Comparison of ENCODE assay signal across 9 mouse cellular contexts in the genomic region with DNA sequence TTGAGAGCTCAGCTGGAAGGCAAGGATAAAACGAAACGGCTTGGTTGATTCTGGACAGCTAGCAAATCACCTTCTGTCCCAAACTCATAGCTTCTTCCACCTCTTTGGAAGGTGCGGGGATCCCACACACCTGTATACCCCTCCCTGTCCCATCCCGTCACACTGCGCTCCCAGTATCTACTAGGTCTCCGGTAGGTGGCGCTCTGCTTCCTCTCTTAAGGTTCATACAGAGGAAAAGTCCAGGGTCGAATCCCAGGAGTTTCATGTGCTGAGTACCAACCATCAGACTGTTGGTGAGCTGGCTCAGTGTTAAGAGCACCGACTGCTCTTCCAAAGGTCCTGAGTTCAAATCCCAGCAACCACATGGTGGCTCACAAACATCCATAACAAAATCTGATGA. TPM values are rescaled to one million over a fixed set of nuclear protein-coding genes. Genes with fewer than 3 reads are reported as not detected.
DNase-seq lines count a peak whose midpoint lies in the region; ATAC-seq and TF ChIP-seq lines count a peak whose summit lies in the region.
"Had no signal": no experiment of that assay in that cellular context is flagged by ENCODE, and none has a peak within 500 bp of the region (broad histone marks: within the 10 kb centered on the region; RNA-seq: fewer than 3 reads in every experiment).

No protein-coding gene starts in this region.

- H3K9ac ChIP-seq in CH12.LX (ENCODE audit: insufficient read depth, low read depth): no peak overlapping the region
- H3K9ac ChIP-seq in lung, embryonic 14.5 days: no peak overlapping the region

- no peaks in the 10 kb centered on the region for H3K4me1 ChIP-seq in CH12.LX (ENCODE audit: control insufficient read depth in 1 of 2, insufficient read depth in 2 of 2)
- no peaks in the 10 kb centered on the region for H3K4me1 ChIP-seq in embryonic facial prominence, embryonic 10.5 days
- H3K4me1 ChIP-seq in heart, embryonic 10.5 days: peaks cover 3% of the 10 kb centered on the region; the same call in 1 of the 2 replicates
- no peaks in the 10 kb centered on the region for H3K4me1 ChIP-seq in lung, embryonic 14.5 days (ENCODE audit: insufficient read depth)

- H3K36me3 ChIP-seq in CH12.LX (replicated peaks in 1 of 2; ENCODE audit: control insufficient read depth in 1 of 2, insufficient read depth in 1 of 2, low read length in 1 of 2): no peaks in the 10 kb centered on the region
- no peaks in the 10 kb centered on the region for H3K36me3 ChIP-seq in embryonic facial prominence, embryonic 10.5 days (replicated peaks)
- no peaks in the 10 kb centered on the region for H3K36me3 ChIP-seq in heart, embryonic 10.5 days
- H3K36me3 ChIP-seq in lung, embryonic 14.5 days (ENCODE audit: insufficient read depth): no peaks in the 10 kb centered on the region

- DNase-seq in CH12.LX (ENCODE audit: extremely low read depth): peak; percentile 57
- peak; percentile 78 for DNase-seq in adrenal gland, postnatal 10 days
- DNase-seq in embryonic facial prominence, embryonic 10.5 days (ENCODE audit: low spot score): peak; percentile 74
- peak; percentile 79 for DNase-seq in heart, embryonic 10.5 days (ENCODE audit: low spot score)
- DNase-seq in kidney, postnatal 14 days: peak; percentile 75
- DNase-seq in lung, embryonic 14.5 days: peak; percentile 81
- DNase-seq in right cerebral cortex, adult 18-20 months: peak; percentile 13
- DNase-seq in urinary bladder, adult 2 months (ENCODE audit: low spot score): peak; percentile 40

- dilution Hi-C loops in CH12.LX (cut with MboI; ENCODE audit: extremely low pct_ligation_motif_present, extremely low pct_unique_long_range_greater_than_20kb, low sequenced_read_pairs): no loop called here

- TF ChIP-seq EP300 in CH12.LX (IDR thresholded peaks at IDR 0.05; ENCODE audit: low read length): no peak

- H3K9me3 ChIP-seq in CH12.LX (replicated peaks; ENCODE audit: low read length): no peaks in the 10 kb centered on the region
- no peaks in the 10 kb centered on the region for H3K9me3 ChIP-seq in embryonic facial prominence, embryonic 10.5 days
- H3K9me3 ChIP-seq in heart, embryonic 10.5 days: no peaks in the 10 kb centered on the region
- H3K9me3 ChIP-seq in lung, embryonic 14.5 days (ENCODE audit: low read depth, low read length): no peaks in the 10 kb centered on the region

- TF ChIP-seq CTCF in CH12.LX (conservative IDR thresholded peaks at IDR 0.05 in 1 of 2, IDR thresholded peaks at IDR 0.05 in 1 of 2; ENCODE audit: low read depth in 2 of 2, low read length in 2 of 2): peak; percentile 74 to 79
- TF ChIP-seq CTCF in lung, embryonic 14.5 days (IDR thresholded peaks at IDR 0.05; ENCODE audit: low read depth): peak; percentile 79

- no peak for TF ChIP-seq POLR2A in CH12.LX (IDR thresholded peaks at IDR 0.05; ENCODE audit: low read depth, low read length)

- peak; percentile 66 for TF ChIP-seq RAD21 in CH12.LX (IDR thresholded peaks at IDR 0.05; ENCODE audit: low read depth, low read length)

- H3K27me3 ChIP-seq in CH12.LX (replicated peaks): peaks cover 30% of the 10 kb centered on the region
- H3K27me3 ChIP-seq in embryonic facial prominence, embryonic 10.5 days (replicated peaks; ENCODE audit: low read depth, poor library complexity, severe bottlenecking): no peaks in the 10 kb centered on the region
- no peaks in the 10 kb centered on the region for H3K27me3 ChIP-seq in heart, embryonic 10.5 days (ENCODE audit: insufficient read depth, poor library complexity, severe bottlenecking)
- H3K27me3 ChIP-seq in lung, embryonic 14.5 days (ENCODE audit: insufficient read depth, low read length): no peaks in the 10 kb centered on the region

- H3K79me2 ChIP-seq in CH12.LX (replicated peaks; ENCODE audit: control insufficient read depth, extremely low read depth, insufficient read depth, poor library complexity, severe bottlenecking): no peaks in the 10 kb centered on the region

- in situ Hi-C loops in CH12.LX (cut with MboI; ENCODE audit: low pct_ligation_motif_present, low pct_unique_long_range_greater_than_20kb, low sequenced_read_pairs): no loop called here

- ATAC-seq in lung, embryonic 14.5 days (ENCODE audit: insufficient read depth): 0 out of 2 replicates have a peak, but pooled peaks have one; percentile 60

- 14% methylated on average over 9 of the region's 9 CpGs for WGBS in embryonic facial prominence, embryonic 10.5 days
- 11% methylated on average over 9 of the region's 9 CpGs for WGBS in heart, embryonic 10.5 days
- WGBS in lung, embryonic 14.5 days: 15% methylated on average over 9 of the region's 9 CpGs

- no peak overlapping the region for H3K4me3 ChIP-seq in CH12.LX (replicated peaks in 1 of 3; ENCODE audit: low read depth in 2 of 3, low read length in 2 of 3, poor library complexity in 1 of 3)
- no peak overlapping the region for H3K4me3 ChIP-seq in embryonic facial prominence, embryonic 10.5 days
- no peak overlapping the region for H3K4me3 ChIP-seq in heart, embryonic 10.5 days
- H3K4me3 ChIP-seq in lung, embryonic 14.5 days (ENCODE audit: low read depth, low read length): no peak overlapping the region

- no peak overlapping the region for H3K27ac ChIP-seq in CH12.LX (ENCODE audit: insufficient read depth, low read depth)
- no peak overlapping the region for H3K27ac ChIP-seq in embryonic facial prominence, embryonic 10.5 days (replicated peaks)
- no peak overlapping the region for H3K27ac ChIP-seq in heart, embryonic 10.5 days
- no peak overlapping the region for H3K27ac ChIP-seq in lung, embryonic 14.5 days (ENCODE audit: low read depth)

- H3K4me2 ChIP-seq in CH12.LX (ENCODE audit: insufficient read depth, low read depth, poor library complexity, severe bottlenecking): no peak overlapping the region
- H3K4me2 ChIP-seq in lung, embryonic 14.5 days: no peak overlapping the region

TF ChIP-seq in CH12.LX, 34 proteins besides CTCF, POLR2A, EP300 and RAD21:
- TF ChIP-seq GABPA (IDR thresholded peaks at IDR 0.05; ENCODE audit: insufficient replicate concordance, low read depth, low read length) (no peak), SMC3 (IDR thresholded peaks at IDR 0.05; ENCODE audit: low read depth, low read length) (peak; percentile 62), IRF4 (IDR thresholded peaks at IDR 0.05; ENCODE audit: low read depth, low read length) (peak; percentile 42; the same call in 1 of the 2 replicates)
TF ChIP-seq in CH12.LX: peak in this region for 2.

RNA-seq across cellular contexts. Expression of a gene that starts 2.5 kb away (rescaled TPM):
- total RNA-seq in CH12.LX (2012; rRNA removed) (not detected in 2 replicates), CH12.LX (2014; rRNA removed) (not detected in 2 replicates)
- polyA plus RNA-seq in CH12.LX (2012; ENCODE audit: insufficient read length, low read depth): not detected in 2 replicates
- total RNA-seq in adrenal gland, postnatal 10 days (2021): 1 to 10 TPM; 1.8 to 7.9 TPM
- polyA plus RNA-seq in embryonic facial prominence, embryonic 10.5 days (2016; fragmentation: Nextera tagmentation; extraction: Ambion mirVana): not detected in 2 replicates
- polyA plus RNA-seq in heart, embryonic 10.5 days (2016; fragmentation: Nextera tagmentation; extraction: Ambion mirVana): not detected in 2 replicates
- polyA plus RNA-seq in lung, embryonic 14.5 days (2014; fragmentation: Nextera tagmentation; extraction: Ambion mirVana): 0.21 TPM in 1 of 2 replicates, not detected in the other
- 27.0 and 28.7 TPM in 2 replicates for polyA plus RNA-seq in urinary bladder, adult 2 months (2012; rRNA removed)
- polyA plus RNA-seq: heart, embryonic 14.5 days had no signal

RNA-seq across cellular contexts. Expression of a gene that starts 9.9 kb away (rescaled TPM):
- not detected in 2 replicates for total RNA-seq in CH12.LX (2012; rRNA removed)
- total RNA-seq in CH12.LX (2014; rRNA removed): not detected in 2 replicates
- polyA plus RNA-seq in CH12.LX (2012; ENCODE audit: insufficient read length, low read depth): not detected in 2 replicates
- total RNA-seq in adrenal gland, postnatal 10 days (2021): under 1 TPM in 1 of 2 experiments, not detected in 1; 0.51 TPM
- 0.26 TPM in 1 of 2 replicates, not detected in the other for polyA plus RNA-seq in embryonic facial prominence, embryonic 10.5 days (2016; fragmentation: Nextera tagmentation; extraction: Ambion mirVana)
- polyA plus RNA-seq in heart, embryonic 10.5 days (2016; fragmentation: Nextera tagmentation; extraction: Ambion mirVana): not detected in 2 replicates
- not detected in 2 replicates for polyA plus RNA-seq in lung, embryonic 14.5 days (2014; fragmentation: Nextera tagmentation; extraction: Ambion mirVana)
- polyA plus RNA-seq in urinary bladder, adult 2 months (2012; rRNA removed): 8.1 and 9.0 TPM in 2 replicates
- polyA plus RNA-seq: heart, embryonic 14.5 days had no signal

RNA-seq across cellular contexts. Expression of a gene that starts 20.5 kb away (rescaled TPM):
- total RNA-seq in CH12.LX (2012; rRNA removed) (not detected in 2 replicates), CH12.LX (2014; rRNA removed) (not detected in 2 replicates)
- polyA plus RNA-seq in CH12.LX (2012; ENCODE audit: insufficient read length, low read depth): not detected in 2 replicates
- under 1 TPM in 1 of 2 experiments, not detected in 1; 0.18 TPM for total RNA-seq in adrenal gland, postnatal 10 days (2021)
- 0.80 and 0.96 TPM in 2 replicates for polyA plus RNA-seq in embryonic facial prominence, embryonic 10.5 days (2016; fragmentation: Nextera tagmentation; extraction: Ambion mirVana)
- polyA plus RNA-seq in heart, embryonic 10.5 days (2016; fragmentation: Nextera tagmentation; extraction: Ambion mirVana): 0.97 and 1.2 TPM in 2 replicates
- 1.7 and 2.9 TPM in 2 replicates for polyA plus RNA-seq in lung, embryonic 14.5 days (2014; fragmentation: Nextera tagmentation; extraction: Ambion mirVana)
- 13.0 and 14.9 TPM in 2 replicates for polyA plus RNA-seq in urinary bladder, adult 2 months (2012; rRNA removed)

RNA-seq across cellular contexts. Expression of a gene that starts 30.7 kb away (rescaled TPM):
- not detected in 2 replicates for total RNA-seq in CH12.LX (2012; rRNA removed)
- not detected in 2 replicates for total RNA-seq in CH12.LX (2014; rRNA removed)
- polyA plus RNA-seq in CH12.LX (2012; ENCODE audit: insufficient read length, low read depth): not detected in 2 replicates
- not detected for total RNA-seq in adrenal gland, postnatal 10 days (2021)
- polyA plus RNA-seq in embryonic facial prominence, embryonic 10.5 days (2016; fragmentation: Nextera tagmentation; extraction: Ambion mirVana): not detected in 2 replicates
- polyA plus RNA-seq in heart, embryonic 10.5 days (2016; fragmentation: Nextera tagmentation; extraction: Ambion mirVana): not detected in 2 replicates
- not detected in 2 replicates for polyA plus RNA-seq in lung, embryonic 14.5 days (2014; fragmentation: Nextera tagmentation; extraction: Ambion mirVana)
- polyA plus RNA-seq in urinary bladder, adult 2 months (2012; rRNA removed): not detected in 2 replicates
- polyA plus RNA-seq: heart, embryonic 14.5 days had no signal

RNA-seq across cellular contexts. Expression of a gene that starts 37.5 kb away (rescaled TPM):
- total RNA-seq in CH12.LX (2012; rRNA removed) (not detected in 2 replicates), CH12.LX (2014; rRNA removed) (not detected in 2 replicates)
- polyA plus RNA-seq in CH12.LX (2012; ENCODE audit: insufficient read length, low read depth): not detected in 2 replicates
- total RNA-seq in adrenal gland, postnatal 10 days (2021): not detected
- 0.12 TPM in 1 of 2 replicates, not detected in the other for polyA plus RNA-seq in embryonic facial prominence, embryonic 10.5 days (2016; fragmentation: Nextera tagmentation; extraction: Ambion mirVana)
- 0.24 and 0.25 TPM in 2 replicates for polyA plus RNA-seq in heart, embryonic 10.5 days (2016; fragmentation: Nextera tagmentation; extraction: Ambion mirVana)
- 0.14 and 0.18 TPM in 2 replicates for polyA plus RNA-seq in lung, embryonic 14.5 days (2014; fragmentation: Nextera tagmentation; extraction: Ambion mirVana)
- polyA plus RNA-seq in urinary bladder, adult 2 months (2012; rRNA removed): 0.63 and 0.77 TPM in 2 replicates

Comparison
In these comparisons a context has a peak if more than half of its experiments do, and no peak if none do; other contexts are left out.
1. DNase-seq: peak in every context shown above with its lines; median percentile 81 in lung, embryonic 14.5 days; 79 in heart, embryonic 10.5 days; 78 in adrenal gland, postnatal 10 days; 75 in kidney, postnatal 14 days; 74 in embryonic facial prominence, embryonic 10.5 days; 57 in CH12.LX; 40 in urinary bladder, adult 2 months; 13 in right cerebral cortex, adult 18-20 months.
2. RNA of a gene that starts 2.5 kb away (polyA plus RNA-seq): 27.0 to 28.7 TPM in urinary bladder, adult 2 months; 0.21 TPM in lung, embryonic 14.5 days, not detected in CH12.LX, not detected in embryonic facial prominence, embryonic 10.5 days and not detected in heart, embryonic 10.5 days; every median in the first group is over 10 times any median in the second.